Mouse (Mus musculus): ENCODE data around the gene Tgfbr1.

Tgfbr1 gene

DNA sequence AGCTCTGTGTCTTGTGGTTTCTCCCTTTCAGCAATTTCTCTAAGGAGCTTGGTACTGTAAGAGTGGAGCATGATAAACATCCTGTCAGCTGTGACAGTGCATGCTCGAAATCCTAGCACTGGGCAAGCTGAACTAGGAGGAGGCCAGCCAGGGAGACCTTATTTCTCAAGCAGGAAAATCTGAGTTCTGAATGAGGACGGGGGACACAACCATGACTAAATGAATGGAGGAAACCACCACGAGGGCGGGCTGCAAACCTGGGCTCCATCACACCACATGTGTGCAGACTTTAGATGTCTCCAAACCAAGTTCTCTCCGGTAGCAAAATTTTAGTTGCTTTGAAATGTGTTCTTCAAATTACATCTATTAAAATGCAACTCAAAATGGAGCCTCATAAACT is 96.1 kb downstream of the Tgfbr1 start:
- in situ Hi-C loops (cut with MboI; ENCODE audit: unreplicated experiment in 2 of 2): loop anchor here (10.0 to 25.0 kb wide), 2 partner anchors 146 to 588 kb away; partner anchors contain the start of gene Nr4a3 (in 1 of the 2)

- in situ Hi-C loops (cut with MboI; ENCODE audit: unreplicated experiment in 2 of 2): loop anchor here (10.0 to 25.0 kb wide), 2 partner anchors 145 to 587 kb away; partner anchors contain the start of gene Nr4a3 (in 1 of the 2)
These were observed 96.8 kb downstream of the Tgfbr1 start for GRCm38 (mm10) chr4:47449586-47450522.
